Mouse (Mus musculus): ENCODE measurements around the gene Them5. TPM values are rescaled to one million over a fixed set of nuclear protein-coding genes. Genes with fewer than 3 reads are reported as not detected.

Gene Them5
- polyA plus RNA-seq, 1 experiment: not detected

DNA sequence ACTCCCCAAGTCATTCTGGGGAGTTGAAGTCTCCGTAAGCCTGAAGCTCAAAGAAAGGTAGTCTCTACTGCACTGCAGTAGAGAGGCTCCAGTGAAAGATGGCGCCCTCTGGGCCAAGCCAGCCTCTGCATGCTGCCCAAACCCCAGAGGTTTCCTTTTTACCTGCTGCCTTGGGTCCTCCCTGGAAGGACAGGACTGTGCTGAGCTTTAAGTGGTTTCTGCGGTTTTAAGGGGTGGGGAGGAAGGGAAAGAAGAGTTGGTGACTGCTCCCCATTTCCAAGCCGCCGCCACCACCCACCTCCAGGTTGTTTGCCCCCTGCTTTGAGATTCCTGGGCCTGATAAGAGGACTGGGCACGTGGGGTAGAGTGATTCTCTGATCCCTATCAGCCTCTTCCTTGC is 26.7 kb downstream of the Them5 start:
- no peak overlapping the region for H3K4me3 ChIP-seq (ENCODE audit: insufficient read depth, low read length)
- TF ChIP-seq POLR2A (IDR thresholded peaks at IDR 0.05; ENCODE audit: extremely low read depth, insufficient read depth, low read length) (no peak), CTCF (IDR thresholded peaks at IDR 0.05; ENCODE audit: extremely low read depth, insufficient read depth, low read length) (no peak)
- H3K27ac ChIP-seq (ENCODE audit: insufficient read depth, low read length): no peak overlapping the region
- 0 out of 2 replicates have a peak, but pooled peaks cover 1% of the 10 kb centered on the region for H3K4me1 ChIP-seq (ENCODE audit: control insufficient read depth, insufficient read depth, low read length)

DNA sequence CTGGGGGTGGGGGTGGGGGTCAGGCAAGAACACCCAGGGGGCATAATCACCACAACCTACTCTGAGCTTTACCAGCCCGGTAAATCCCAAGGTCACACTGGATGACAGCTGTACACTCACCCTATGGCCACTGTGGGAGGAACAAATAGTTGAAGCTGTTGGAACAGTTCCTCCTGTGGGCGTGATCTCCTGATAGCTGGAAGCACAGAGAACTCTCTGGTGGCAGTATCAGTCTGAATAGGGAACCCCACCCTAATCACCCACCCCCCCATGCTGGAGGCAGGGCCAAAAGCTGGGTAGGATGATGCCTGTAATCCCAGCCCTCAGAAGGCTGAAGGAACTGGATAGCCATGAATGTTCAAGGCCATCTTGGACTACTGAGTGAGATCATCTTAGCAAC is 27.8 kb downstream of the Them5 start:
- no peak overlapping the region for H3K4me3 ChIP-seq (ENCODE audit: insufficient read depth, low read length)
- H3K27ac ChIP-seq (ENCODE audit: insufficient read depth, low read length): no peak overlapping the region
- 0 out of 2 replicates have a peak, but pooled peaks cover 1% of the 10 kb centered on the region for H3K4me1 ChIP-seq (ENCODE audit: control insufficient read depth, insufficient read depth, low read length)
- TF ChIP-seq CTCF (IDR thresholded peaks at IDR 0.05; ENCODE audit: extremely low read depth, insufficient read depth, low read length) (no peak), POLR2A (IDR thresholded peaks at IDR 0.05; ENCODE audit: extremely low read depth, insufficient read depth, low read length) (no peak)

DNA sequence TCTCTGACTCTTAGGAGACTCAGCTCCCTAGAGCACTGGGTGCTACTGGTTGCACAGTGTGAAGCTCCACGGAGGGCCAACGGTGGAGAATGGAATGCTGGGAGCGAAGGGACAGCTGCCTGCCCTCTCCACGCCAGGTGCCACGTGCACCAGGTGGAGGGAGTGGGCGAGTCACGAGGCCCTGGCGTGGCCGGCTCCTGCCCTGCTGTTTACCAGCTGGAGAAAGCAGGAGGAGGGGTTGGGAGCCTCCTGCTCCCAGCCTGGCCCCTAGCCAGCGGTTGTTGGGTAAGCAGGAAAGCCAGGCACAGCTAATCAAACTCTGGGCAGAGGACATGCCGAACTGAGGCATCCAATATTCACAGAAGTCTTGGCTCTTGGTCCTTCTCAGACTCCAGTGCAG is 29.7 kb downstream of the Them5 start:
- no peak overlapping the region for H3K27ac ChIP-seq (ENCODE audit: insufficient read depth, low read length)
- 0 out of 2 replicates have a peak, but pooled peaks cover 1% of the 10 kb centered on the region for H3K4me1 ChIP-seq (ENCODE audit: control insufficient read depth, insufficient read depth, low read length)
- no peak for TF ChIP-seq CTCF (IDR thresholded peaks at IDR 0.05; ENCODE audit: extremely low read depth, insufficient read depth, low read length)
- no peak for TF ChIP-seq POLR2A (IDR thresholded peaks at IDR 0.05; ENCODE audit: extremely low read depth, insufficient read depth, low read length)
- H3K4me3 ChIP-seq (ENCODE audit: insufficient read depth, low read length): no peak overlapping the region

- Histone ChIP-seq H3K4me1 (ENCODE audit: control insufficient read depth, insufficient read depth, low read length) (0 out of 2 replicates have a peak, but pooled peaks cover 1% of the 10 kb centered on the region), H3K4me3 (ENCODE audit: insufficient read depth, low read length) (no peak overlapping the region), H3K27ac (ENCODE audit: insufficient read depth, low read length) (no peak overlapping the region)
- TF ChIP-seq CTCF (IDR thresholded peaks at IDR 0.05; ENCODE audit: extremely low read depth, insufficient read depth, low read length) (no peak), POLR2A (IDR thresholded peaks at IDR 0.05; ENCODE audit: extremely low read depth, insufficient read depth, low read length) (no peak)
These were observed 30.1 kb downstream of the Them5 start for GRCm38 (mm10) chr3:94372038-94372437.

DNA sequence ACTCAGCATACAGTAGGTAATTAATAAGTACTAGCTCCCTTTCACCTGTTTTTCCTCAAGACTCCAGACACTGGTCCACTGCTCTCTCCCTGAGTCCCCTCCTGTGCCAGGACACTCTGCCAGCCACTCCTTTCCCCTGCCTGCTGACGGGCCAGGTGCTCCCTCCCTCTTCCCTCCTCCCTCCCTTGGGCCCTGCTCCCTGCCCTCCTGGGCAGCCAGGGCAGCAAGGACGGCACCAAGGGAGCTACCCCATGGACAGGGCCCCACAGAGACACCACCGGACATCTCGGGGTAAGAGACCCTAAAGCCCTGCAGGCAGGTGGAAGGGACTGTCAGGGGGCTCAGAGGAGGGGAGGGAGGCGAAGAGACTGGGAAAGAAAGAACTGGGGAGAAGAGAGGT is 30.7 kb downstream of the Them5 start, which contains the start of gene Rorc:
Rorc (plus strand) TSS at position 154 of the 400 bp plus-strand sequence.
- 0 out of 2 replicates have a peak, but pooled peaks cover 1% of the 10 kb centered on the region for H3K4me1 ChIP-seq (ENCODE audit: control insufficient read depth, insufficient read depth, low read length)
- H3K4me3 ChIP-seq (ENCODE audit: insufficient read depth, low read length): no peak within 1 kb of the TSS
- no peak within 1 kb of the TSS for H3K27ac ChIP-seq (ENCODE audit: insufficient read depth, low read length)
- no peak for TF ChIP-seq CTCF (IDR thresholded peaks at IDR 0.05; ENCODE audit: extremely low read depth, insufficient read depth, low read length)
- TF ChIP-seq POLR2A (IDR thresholded peaks at IDR 0.05; ENCODE audit: extremely low read depth, insufficient read depth, low read length): no peak

DNA sequence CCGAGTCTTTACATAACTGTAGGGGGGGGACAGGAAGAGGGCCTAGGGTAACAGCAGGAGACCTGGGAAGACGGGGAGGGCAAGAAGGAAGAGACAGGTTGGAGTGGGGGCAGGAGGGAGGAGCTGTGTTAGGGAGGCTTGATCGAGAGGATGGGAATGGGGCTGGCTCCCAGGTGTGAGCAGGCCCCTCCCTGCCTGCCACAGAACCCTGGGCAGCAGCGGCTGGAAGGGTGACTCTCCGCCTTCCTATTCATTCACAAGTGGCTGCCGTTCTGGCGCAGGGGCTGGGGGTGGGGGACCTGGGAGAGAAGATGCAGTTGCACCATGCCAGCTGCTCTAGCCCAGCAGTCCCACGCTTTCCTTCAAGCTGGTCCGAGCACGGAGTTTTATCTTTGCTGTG is 31.2 kb downstream of the Them5 start:
- TF ChIP-seq POLR2A (IDR thresholded peaks at IDR 0.05; ENCODE audit: extremely low read depth, insufficient read depth, low read length): no peak
- no peak for TF ChIP-seq CTCF (IDR thresholded peaks at IDR 0.05; ENCODE audit: extremely low read depth, insufficient read depth, low read length)
- Histone ChIP-seq H3K4me3 (ENCODE audit: insufficient read depth, low read length) (no peak overlapping the region), H3K27ac (ENCODE audit: insufficient read depth, low read length) (no peak overlapping the region), H3K4me1 (ENCODE audit: control insufficient read depth, insufficient read depth, low read length) (0 out of 2 replicates have a peak, but pooled peaks cover 1% of the 10 kb centered on the region)

DNA sequence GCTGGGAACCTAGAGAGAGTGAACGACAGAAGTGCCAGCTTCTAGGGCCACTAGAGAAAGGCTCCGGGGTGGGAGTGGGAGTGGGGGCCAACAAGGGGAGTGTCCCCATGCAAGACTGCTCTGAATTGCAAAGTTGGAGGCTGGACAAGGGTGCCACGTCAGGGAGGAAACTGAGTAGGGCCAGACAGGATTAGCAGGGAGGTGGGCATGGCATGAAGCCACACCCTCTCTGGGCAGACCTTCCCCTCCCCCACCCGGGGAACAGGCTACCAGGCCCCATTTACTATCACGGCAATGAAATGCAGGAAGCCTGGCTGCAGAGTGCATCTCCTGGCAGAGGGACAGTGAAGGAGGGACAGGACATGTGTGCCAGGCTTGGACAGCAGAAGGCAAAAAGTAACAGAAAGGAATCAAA is 31.7 kb downstream of the Them5 start:
- Histone ChIP-seq H3K27ac (ENCODE audit: insufficient read depth, low read length) (no peak overlapping the region), H3K4me1 (ENCODE audit: control insufficient read depth, insufficient read depth, low read length) (0 out of 2 replicates have a peak, but pooled peaks cover 1% of the 10 kb centered on the region), H3K4me3 (ENCODE audit: insufficient read depth, low read length) (no peak overlapping the region)
- no peak for TF ChIP-seq CTCF (IDR thresholded peaks at IDR 0.05; ENCODE audit: extremely low read depth, insufficient read depth, low read length)
- no peak for TF ChIP-seq POLR2A (IDR thresholded peaks at IDR 0.05; ENCODE audit: extremely low read depth, insufficient read depth, low read length)

GRCm38 (mm10) chr3:94374636-94375035 is 32.7 kb downstream of the Them5 start:
- Histone ChIP-seq H3K4me3 (ENCODE audit: insufficient read depth, low read length) (no peak overlapping the region), H3K27ac (ENCODE audit: insufficient read depth, low read length) (no peak overlapping the region), H3K4me1 (ENCODE audit: control insufficient read depth, insufficient read depth, low read length) (0 out of 2 replicates have a peak, but pooled peaks cover 1% of the 10 kb centered on the region)
- TF ChIP-seq POLR2A (IDR thresholded peaks at IDR 0.05; ENCODE audit: extremely low read depth, insufficient read depth, low read length): no peak
- no peak for TF ChIP-seq CTCF (IDR thresholded peaks at IDR 0.05; ENCODE audit: extremely low read depth, insufficient read depth, low read length)

DNA sequence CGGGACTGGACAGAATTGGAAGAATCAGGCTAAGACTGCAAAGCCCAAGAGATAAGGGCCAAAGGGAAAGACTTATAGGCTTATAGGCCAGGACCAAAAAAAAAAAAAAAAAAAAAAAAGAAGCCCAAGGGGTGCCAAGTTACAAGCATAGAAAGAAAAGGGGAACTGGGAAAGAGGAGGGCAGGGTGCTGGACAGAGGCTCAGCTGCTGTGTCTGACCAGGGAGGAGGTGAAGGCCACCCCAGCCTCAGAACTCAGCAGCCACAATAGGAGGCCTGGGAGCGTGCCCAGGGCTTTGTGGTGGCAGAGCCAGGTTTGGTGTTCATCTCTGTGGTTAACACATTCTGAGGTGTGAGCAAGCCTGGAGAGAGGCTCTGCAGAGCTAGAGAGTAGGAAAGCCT is 33.2 kb downstream of the Them5 start:
- Histone ChIP-seq H3K27ac (ENCODE audit: insufficient read depth, low read length) (no peak overlapping the region), H3K4me1 (ENCODE audit: control insufficient read depth, insufficient read depth, low read length) (0 out of 2 replicates have a peak, but pooled peaks cover 1% of the 10 kb centered on the region), H3K4me3 (ENCODE audit: insufficient read depth, low read length) (no peak overlapping the region)
- TF ChIP-seq CTCF (IDR thresholded peaks at IDR 0.05; ENCODE audit: extremely low read depth, insufficient read depth, low read length): no peak
- TF ChIP-seq POLR2A (IDR thresholded peaks at IDR 0.05; ENCODE audit: extremely low read depth, insufficient read depth, low read length): no peak

DNA sequence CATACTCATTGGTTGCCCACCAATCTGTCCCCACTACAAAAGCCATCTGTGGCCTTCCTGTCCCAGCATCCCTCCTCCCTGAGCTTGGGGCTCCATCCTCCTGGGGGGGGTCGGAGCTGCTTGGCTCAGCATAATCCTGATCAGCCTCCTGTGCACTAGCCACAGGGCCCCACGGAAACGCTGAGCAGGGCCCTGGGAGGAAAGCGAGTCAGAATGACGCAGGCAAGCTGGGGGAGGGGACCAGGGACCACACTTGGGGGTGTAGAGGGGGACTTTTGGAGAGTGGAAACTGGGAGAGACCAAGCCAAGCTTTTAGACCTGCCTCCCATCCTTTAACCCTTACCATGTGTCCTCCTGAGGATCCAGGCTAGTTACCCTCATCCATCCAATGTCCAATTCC is 34.0 kb downstream of the Them5 start:
- no peak for TF ChIP-seq CTCF (IDR thresholded peaks at IDR 0.05; ENCODE audit: extremely low read depth, insufficient read depth, low read length)
- no peak for TF ChIP-seq POLR2A (IDR thresholded peaks at IDR 0.05; ENCODE audit: extremely low read depth, insufficient read depth, low read length)
- Histone ChIP-seq H3K4me1 (ENCODE audit: control insufficient read depth, insufficient read depth, low read length) (0 out of 2 replicates have a peak, but pooled peaks cover 1% of the 10 kb centered on the region), H3K27ac (ENCODE audit: insufficient read depth, low read length) (no peak overlapping the region), H3K4me3 (ENCODE audit: insufficient read depth, low read length) (no peak overlapping the region)

Data from cortical plate, adult 2 months (tissue).